Mouse (Mus musculus) urinary bladder, postnatal 25 days (tissue): ENCODE data around the gene Gm5478.
"Not testable (repeated sequence)": the region's sequence is repeated elsewhere in the genome, so short reads cannot be mapped to it uniquely, and the experiment has no call there.

Experiments
- DNase-seq: peaks from one replicate; pipeline ENCODE4 v3.0.0; 2022; ENCODE audit warnings: low spot score

Gene Gm5478

DNA sequence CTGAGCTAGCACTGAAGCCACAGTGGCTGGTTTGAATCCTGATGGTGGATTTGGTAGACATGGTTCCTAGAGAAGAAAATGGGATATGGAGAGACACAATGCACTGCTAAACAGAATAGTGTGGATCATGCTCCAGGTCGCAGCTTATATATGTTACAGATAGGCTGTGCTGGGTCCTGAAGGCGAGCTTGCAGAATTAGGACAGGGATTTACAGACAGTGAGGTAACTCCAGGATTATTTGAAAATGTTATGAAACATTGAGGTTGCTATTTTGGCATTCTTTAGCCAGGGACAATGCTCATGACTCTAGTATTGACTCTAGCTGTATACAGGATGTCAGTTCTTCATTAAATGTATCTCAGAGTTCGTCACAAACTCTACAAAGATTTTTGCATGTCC, at the start of gene Gm5478:
Gene Gm5478 (minus strand): TSS at position 101 of the 400 bp plus-strand sequence.
- DNase-seq: no peak

DNA sequence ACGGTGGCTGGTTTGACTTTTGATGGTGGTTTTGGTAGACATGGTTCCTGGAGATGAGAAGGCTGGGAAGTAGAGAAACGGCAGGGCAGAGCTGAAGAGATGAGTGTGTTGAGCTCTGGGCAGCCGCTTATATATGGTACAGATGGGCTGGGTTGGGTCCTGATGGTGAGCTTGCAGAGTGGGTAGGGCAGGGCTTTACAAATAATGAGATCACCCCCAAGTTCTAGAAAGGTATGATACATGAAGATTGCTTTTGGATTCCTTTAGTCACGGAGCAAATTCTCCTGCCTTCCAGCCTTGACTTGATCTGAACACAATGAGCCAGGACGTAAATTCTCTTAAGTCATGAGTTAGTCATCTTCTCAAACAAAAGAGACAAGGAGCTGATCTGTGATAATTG, 47.0 kb upstream of the Gm5478 start, which contains the start of gene Krt6a:
Gene Krt6a (minus strand): TSS at position 101 of the 400 bp plus-strand sequence.
- no peak for DNase-seq

DNA sequence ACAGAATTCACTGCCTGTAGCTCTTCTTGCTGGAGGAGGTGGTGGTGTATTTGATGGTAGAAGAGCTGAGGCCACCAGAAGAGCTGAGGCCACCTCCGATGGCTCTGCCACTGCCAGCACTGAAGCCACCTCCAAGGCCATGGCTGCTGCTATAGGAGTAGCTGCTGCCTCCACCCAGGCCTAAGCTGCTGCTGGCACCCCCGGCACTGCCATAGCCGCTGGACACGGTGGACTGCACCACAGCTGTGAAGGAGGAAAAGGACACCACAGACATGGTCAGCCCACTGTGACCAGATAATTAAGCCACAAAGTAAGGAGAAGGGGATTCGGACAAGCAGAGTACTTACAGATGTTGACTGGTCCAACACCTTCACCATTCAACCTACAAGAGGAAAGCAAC, 43.3 kb upstream of the Gm5478 start:
- DNase-seq: not testable (repeated sequence)

DNA sequence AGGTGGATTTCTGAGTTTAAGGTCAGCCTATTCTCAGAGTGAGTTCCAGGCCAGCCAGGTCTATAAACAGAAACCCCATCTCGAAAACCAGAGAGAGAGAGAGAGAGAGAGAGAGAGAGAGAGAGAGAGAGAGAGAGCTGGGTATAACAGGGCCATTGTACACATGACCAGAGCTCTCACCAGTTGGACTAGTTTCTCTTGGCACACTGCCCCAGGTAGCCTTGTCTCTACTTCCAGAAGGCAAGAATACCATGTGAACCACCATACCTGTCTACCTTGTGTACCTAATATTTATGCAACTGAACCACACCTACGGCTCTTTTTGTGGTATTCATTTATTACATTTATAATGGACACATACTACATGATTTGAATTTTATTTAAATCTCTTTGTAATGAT, 41.0 kb upstream of the Gm5478 start:
- no peak for DNase-seq

DNA sequence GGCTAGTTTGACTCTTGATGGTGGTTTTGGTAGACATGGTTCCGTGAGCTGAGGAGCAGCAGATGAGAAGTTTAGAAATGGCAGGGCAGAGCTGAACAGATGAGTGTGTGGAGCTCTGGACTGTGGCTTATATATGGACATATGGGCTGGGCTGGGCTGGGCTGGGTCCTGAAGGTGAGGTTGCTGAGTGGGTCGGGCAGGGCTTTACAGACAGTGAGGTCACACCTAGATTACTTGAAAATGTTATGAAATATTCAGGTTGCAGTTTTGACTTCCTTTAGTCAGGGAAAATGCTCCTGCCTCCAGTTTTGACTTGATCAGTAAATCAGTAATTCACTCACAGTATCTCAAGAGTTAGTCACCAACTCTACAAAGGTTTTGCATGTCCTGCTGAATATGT, 33.0 kb upstream of the Gm5478 start, which contains the start of gene Krt6b:
Gene Krt6b (minus strand): TSS at position 101 of the 400 bp plus-strand sequence.
- no peak for DNase-seq

DNA sequence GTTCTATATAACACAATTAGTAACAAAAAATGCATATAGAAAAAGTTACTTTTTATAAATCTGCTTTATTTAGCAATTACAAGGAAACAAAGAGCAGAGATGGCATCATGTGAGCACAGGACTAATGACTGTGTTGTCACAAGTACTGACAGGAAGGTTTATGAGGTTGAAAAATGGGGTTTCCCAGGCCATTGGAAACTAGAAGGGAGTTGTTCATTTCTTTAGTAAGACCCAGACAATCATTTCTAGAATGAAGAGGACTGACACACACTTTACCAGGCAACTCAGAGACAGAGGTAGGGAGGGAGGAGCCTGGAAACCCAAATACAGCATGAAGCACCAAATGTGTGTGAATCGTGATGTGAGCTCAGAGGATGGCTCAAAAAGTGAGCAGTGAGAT, 28.8 kb upstream of the Gm5478 start:
- DNase-seq: no peak

DNA sequence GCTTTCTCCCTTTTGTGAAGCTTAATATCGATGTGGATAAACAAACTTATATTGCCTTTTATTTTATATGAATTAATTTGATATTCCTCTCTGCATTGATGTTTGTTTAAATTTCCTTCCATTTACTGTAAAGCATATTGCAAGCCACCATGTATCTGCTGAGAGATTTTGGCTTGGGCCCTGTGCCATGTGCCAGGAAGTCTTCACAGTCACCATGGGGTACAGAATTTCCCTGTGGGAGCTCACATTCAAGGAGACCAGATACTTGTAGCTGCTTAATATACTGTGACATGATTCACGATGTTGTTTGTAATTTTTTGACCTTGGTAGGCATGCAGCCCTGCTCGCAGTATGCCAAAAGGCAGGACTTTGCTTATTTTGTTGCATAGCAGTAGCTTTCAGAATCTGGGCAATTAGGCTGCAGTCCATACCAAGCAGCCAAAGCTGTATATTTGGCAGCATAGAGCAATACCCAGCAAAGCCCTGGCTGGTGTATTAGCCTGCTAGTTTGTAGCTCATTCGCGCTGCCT, 5.6 kb upstream of the Gm5478 start:
- DNase-seq: no peak

DNA sequence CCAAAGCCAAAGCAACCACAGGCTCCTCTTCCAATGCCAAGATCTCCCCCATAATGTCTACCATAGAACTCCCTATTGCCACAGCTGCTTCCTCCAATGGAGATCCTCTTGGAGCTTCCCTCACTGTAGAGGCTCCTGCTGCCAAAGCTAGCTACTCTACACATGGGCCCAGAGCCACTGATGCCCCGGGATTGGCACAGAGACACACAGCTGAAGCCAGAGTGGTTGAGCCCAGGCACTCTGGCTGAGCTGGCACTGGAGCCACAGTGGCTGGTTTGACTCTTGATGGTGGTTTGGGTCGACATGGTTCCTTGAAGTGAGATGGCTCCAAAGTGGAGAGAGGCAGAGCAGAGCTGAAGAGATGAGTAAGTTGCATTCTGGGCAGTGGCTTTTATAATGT, 19.3 kb downstream of the Gm5478 start, which contains the start of gene Gm5414:
Gene Gm5414 (minus strand): TSS at position 305 of the 400 bp plus-strand sequence.
- DNase-seq: no peak

DNA sequence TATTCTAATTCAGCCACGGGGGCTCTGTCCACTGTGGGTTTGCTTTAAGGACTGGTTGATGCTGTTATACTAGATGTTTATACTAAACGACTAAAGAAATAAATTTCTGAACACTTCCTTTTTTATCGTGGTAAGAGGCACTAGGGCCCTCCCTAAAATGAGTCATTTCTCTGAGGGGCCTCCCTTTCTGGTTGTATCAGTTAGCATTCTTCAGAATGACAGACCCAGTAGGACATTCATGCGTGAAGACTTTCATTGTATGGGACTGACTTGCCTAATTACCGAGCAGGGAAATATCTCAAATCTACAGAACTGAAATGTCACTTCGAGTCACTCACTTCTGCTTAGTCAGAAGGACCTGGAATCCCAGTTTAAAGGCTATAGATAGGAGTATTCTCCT, 48.1 kb downstream of the Gm5478 start:
- no peak for DNase-seq
